Mouse (Mus musculus): ENCODE data around the gene Tagln2. TPM values are rescaled to one million over a fixed set of nuclear protein-coding genes. Genes with fewer than 3 reads are reported as not detected.

The Tagln2 gene
- 100 to 1,000 TPM; 208 to 209 TPM for total RNA-seq (2023)

GRCm38 (mm10) chr1:172499765-172500441, at the start of gene Tagln2:
TSS of gene Tagln2 (plus strand) at chr1:172500047.

GRCm38 (mm10) chr1:172475054-172475741, 24.6 kb upstream of the Tagln2 start, which contains the start of gene Slamf9:
TSS of gene Slamf9 (plus strand) at chr1:172475358.

GRCm38 (mm10) chr1:172481540-172482280, 18.1 kb upstream of the Tagln2 start, which contains the start of gene Igsf9:
TSS of gene Igsf9 (plus strand) at chr1:172481788.

GRCm38 (mm10) chr1:172520576-172521440, 21.0 kb downstream of the Tagln2 start, which contains the start of gene Cfap45:
TSS of gene Cfap45 (plus strand) at chr1:172520801.

DNA sequence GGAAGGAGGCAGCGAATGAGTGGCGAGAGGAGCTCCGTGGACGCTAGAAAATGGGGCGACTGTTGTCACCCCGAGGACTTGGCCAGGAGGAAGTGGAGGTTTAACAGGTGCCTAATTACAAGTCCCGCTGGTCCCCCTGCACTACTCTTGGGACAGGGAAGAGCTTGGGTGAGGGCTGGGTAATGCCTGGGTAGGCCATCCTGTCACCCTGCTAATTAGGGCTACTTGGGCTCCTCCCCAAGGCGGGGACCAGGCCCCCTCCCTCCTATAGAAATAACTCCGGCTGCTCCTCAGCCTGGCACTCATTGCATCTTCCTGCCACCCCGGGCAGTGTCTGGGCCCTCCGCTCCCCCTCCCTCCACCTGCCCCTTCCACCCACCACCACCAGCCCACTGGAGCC, 55.8 kb downstream of the Tagln2 start, which contains the start of gene Vsig8:
Vsig8 (plus strand) TSS at position 301 of the 400 bp plus-strand sequence.

Other genes with a start within 250 kb of the Tagln2 start
- gene Atp1a4, start 241.6 kb upstream of the Tagln2 start, total RNA-seq (2023): not detected
- 10 to 100 TPM; 23.1 to 24.0 TPM for gene Igsf8, start 238.4 kb upstream of the Tagln2 start, total RNA-seq (2023)
- gene Atp1a2, start 202.0 kb upstream of the Tagln2 start, total RNA-seq (2023): not detected
- not detected for gene Kcnj9, start 170.7 kb upstream of the Tagln2 start, total RNA-seq (2023)
- 1 to 10 TPM; 1.6 to 3.3 TPM for gene Kcnj10, start 158.8 kb upstream of the Tagln2 start, total RNA-seq (2023)
- 10 to 100 TPM; 15.4 to 15.9 TPM for gene Pigm, start 123.5 kb upstream of the Tagln2 start, total RNA-seq (2023)
- under 1 TPM; 0.61 to 0.84 TPM for gene Slamf9, start 24.7 kb upstream of the Tagln2 start, total RNA-seq (2023)
- gene Igsf9, start 18.3 kb upstream of the Tagln2 start, total RNA-seq (2023): under 1 TPM; 0.33 to 0.70 TPM
- under 1 TPM in 1 of 2 experiments, not detected in 1; 0.64 TPM for gene Cfap45, start 20.8 kb downstream of the Tagln2 start, total RNA-seq (2023)
- not detected for gene Vsig8, start 55.9 kb downstream of the Tagln2 start, total RNA-seq (2023)
- gene Slamf8, start 90.5 kb downstream of the Tagln2 start, total RNA-seq (2023): 1 to 10 TPM; 5.1 to 5.3 TPM
- not detected for gene Fcrl6, start 102.5 kb downstream of the Tagln2 start, total RNA-seq (2023)
- gene Dusp23, start 132.9 kb downstream of the Tagln2 start, total RNA-seq (2023): 1 to 10 TPM; 1.7 to 1.8 TPM
- gene Crp, start 198.0 kb downstream of the Tagln2 start, total RNA-seq (2023): not detected